Mouse (Mus musculus) CH12F3 (cell line): ENCODE measurements around the gene Olfr10.
"Not testable (repeated sequence)": the region's sequence is repeated elsewhere in the genome, so short reads cannot be mapped to it uniquely, and the experiment has no call there.

Experiments used
- in situ Hi-C: fragments of 300-500 bp; cut with MboI; formaldehyde crosslinking; loops from 2 replicates; pipeline ENCODE4 v1.14.3; 2020; ENCODE audit warnings: low sequenced_read_pairs

The Olfr10 gene

DNA sequence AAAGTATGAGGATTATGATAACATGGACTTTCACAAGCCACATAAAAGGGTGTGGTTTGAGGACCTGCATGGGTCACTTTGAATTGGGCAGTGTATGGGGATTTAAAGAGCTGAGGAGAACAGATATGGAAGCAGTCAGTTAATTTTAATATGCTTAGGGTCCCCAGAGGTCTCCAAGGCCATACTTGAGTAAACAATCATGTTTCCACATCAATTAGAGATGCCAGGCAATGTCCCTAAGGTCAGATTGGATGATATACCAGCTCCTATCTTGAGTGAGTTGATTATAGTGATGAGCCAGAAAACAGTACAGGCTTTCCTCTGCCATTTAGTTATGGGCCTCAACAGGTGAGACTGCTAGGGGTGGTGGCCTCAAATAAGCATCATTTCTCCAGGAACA lies at the start of gene Olfr10:
TSS of gene Olfr10 (plus strand) at position 301 of the 400 bp plus-strand sequence.
- in situ Hi-C loops = no loop called here

DNA sequence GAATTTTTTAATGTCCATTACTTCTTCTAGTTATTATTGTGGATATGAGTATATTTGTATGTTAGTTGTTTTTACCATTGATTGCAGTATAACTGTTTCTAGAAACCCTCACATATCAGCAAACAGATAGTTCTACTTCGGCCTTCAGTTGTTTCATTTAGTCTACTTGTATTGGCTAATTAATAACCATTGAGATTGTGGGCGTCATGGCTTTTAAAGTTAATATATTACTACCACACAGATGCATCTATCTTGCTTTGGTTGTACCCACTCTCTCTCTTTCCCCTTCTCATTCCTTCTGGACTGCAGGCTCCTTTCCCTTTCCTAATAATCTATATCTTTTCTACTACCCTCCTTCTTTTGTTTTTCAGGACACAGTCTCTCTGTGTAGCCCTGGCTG lies 45.2 kb upstream of the Olfr10 start:
- in situ Hi-C loops = loop anchor here (25.0 kb wide), 2 partner anchors 147 to 397 kb away; partner anchors contain the start of genes Irgm1 and Olfr1396

DNA sequence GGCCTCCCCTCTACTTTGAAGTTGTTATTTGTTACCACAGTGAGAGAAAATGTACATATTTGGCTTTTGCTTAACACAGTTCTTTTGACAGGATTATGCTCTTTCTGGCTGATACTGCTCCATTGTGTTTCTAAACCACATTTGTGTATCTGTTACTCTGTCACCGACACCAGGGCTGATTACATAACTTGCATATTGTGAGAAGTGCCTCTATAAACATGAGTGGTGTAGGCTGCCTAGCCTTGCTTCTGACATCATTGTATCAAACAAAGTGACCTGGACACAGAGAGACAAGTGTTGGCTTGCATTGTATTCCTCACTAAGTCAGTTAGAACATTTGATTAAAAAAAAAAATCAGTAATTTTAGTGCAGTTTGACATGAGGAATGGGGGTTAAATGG lies 44.7 kb upstream of the Olfr10 start:
- in situ Hi-C loops = loop anchor here (5.0 to 25.0 kb wide), 3 partner anchors 68 to 398 kb away; partner anchors contain the start of genes Irgm1 and Olfr1396

DNA sequence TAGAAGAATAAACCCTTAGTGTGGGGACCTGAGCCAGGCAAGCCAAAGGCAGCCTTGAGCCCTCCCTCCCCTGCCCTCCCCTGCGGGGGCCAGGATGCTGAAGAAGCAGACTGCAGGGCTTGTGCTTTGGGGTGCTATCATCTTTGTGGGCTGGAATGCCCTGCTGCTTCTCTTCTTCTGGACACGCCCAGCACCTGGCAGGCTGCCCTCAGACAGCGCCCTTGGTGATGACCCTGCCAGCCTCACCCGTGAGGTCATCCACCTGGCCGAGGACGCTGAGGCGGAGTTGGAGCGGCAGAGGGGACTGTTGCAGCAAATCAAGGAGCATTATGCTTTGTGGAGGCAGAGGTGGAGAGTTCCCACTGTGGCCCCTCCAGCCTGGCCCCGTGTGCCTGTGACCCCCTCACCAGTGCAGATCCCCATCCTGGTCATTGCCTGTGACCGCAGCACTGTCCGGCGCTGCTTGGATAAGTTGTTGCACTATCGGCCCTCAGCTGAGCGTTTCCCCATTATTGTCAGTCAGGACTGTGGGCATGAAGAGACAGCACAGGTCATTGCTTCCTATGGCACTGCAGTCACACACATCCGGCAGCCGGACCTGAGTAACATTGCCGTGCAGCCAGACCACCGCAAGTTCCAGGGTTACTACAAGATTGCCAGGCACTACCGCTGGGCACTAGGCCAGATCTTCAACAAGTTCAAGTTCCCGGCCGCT lies 43.8 kb upstream of the Olfr10 start:
- in situ Hi-C loops = loop anchor here (5.0 to 25.0 kb wide), 3 partner anchors 68 to 398 kb away; partner anchors contain the start of genes Irgm1 and Olfr1396

DNA sequence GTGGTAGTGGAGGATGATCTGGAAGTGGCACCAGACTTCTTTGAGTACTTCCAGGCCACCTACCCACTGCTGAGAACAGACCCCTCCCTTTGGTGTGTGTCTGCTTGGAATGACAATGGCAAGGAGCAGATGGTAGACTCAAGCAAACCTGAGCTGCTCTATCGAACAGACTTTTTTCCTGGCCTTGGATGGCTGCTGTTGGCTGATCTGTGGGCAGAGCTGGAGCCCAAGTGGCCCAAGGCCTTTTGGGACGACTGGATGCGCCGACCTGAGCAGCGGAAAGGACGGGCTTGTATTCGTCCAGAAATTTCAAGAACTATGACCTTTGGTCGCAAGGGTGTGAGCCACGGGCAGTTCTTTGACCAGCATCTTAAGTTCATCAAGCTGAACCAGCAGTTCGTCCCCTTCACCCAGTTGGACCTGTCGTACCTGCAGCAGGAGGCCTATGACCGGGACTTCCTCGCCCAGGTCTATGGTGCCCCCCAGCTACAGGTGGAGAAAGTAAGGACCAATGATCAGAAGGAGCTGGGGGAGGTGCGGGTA lies 43.2 kb upstream of the Olfr10 start:
- in situ Hi-C loops = loop anchor here (5.0 to 25.0 kb wide), 3 partner anchors 69 to 399 kb away; partner anchors contain the start of genes Irgm1 and Olfr1396

DNA sequence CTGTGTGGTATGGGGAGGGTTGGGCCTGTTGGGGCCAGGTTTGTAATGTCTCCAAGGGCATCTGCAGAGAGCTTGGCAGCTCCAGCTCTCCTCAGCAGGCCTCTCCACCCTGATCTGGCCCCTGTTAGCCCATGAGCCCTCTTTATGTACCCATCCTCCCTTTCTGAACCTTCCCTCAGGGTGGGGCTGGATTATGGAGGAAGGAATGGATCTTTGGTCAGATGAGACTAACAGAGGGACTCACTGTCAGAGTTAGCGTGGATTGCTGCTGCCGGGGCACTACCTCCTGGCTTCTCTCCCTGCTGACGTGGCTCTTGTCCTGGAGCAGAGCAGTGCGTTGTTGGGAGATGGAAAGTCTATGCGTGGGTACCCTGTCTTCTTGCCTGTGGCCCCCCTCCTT lies 42.3 kb upstream of the Olfr10 start:
- in situ Hi-C loops = loop anchor here (5.0 to 25.0 kb wide), 3 partner anchors 70 to 400 kb away; partner anchors contain the start of genes Irgm1 and Olfr1396

DNA sequence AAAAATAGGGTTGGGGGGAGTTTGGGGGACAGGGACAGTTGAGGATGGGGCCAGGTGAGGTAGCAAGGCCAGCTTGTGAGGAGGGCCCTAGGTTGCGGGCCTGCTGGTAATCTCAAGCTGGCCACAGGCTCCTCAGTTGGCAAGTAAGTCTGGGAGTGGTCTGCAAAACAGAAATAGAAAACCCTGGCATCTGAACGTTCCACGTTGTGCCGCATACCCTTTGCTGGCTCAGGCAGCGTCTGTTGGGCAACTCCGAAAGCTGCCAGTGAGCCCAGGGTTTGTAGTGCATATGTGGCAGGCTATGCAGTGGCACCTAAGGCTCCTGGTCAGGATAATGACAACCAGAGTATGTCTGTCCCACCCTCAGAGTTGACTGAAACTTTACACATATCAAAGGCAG lies 41.4 kb upstream of the Olfr10 start:
- in situ Hi-C loops = loop anchor here (5.0 to 25.0 kb wide), 3 partner anchors 71 to 401 kb away; partner anchors contain the start of genes Irgm1 and Olfr1396

DNA sequence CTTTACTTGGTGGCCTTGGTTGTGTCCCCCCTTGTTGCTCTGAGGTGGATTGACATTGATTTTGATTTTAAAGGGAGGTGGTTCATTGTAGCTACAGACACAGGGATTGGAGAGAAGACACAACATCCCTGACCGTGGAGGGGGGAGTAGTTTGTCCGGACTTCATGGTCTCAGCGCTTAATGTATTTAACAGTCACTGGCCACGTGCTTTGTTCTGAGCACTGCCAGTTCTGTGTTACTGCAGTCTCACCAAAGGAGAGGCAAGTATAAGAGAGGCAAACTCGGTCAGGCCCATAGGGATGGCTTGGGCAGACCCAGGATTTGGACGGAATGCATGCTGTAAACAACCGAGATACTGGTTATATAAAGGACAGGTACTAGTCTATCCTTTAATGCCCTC lies 40.5 kb upstream of the Olfr10 start:
- in situ Hi-C loops = loop anchor here (5.0 to 25.0 kb wide), 3 partner anchors 72 to 402 kb away; partner anchors contain the start of genes Irgm1 and Olfr1396

DNA sequence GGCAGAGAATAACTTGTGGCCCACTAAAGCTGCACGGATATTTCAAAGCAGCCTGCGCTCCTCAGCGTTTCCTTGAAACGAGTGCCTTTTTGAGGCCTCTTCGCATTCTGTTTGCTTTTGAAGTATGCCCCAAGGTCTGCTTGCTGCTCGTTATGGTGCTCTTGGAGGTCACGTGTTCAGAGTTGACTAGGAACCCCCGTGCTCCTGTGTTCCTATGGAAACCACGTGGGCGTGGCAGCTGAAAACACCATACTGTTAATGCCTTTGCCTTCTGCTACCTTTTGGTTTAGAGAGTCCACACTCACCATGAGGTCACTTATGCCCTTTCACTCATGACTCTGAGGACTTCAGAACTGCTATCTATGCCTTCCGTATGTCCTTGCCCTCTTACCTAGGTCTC lies 39.9 kb upstream of the Olfr10 start:
- in situ Hi-C loops = loop anchor here (5.0 to 25.0 kb wide), 3 partner anchors 72 to 402 kb away; partner anchors contain the start of genes Irgm1 and Olfr1396

DNA sequence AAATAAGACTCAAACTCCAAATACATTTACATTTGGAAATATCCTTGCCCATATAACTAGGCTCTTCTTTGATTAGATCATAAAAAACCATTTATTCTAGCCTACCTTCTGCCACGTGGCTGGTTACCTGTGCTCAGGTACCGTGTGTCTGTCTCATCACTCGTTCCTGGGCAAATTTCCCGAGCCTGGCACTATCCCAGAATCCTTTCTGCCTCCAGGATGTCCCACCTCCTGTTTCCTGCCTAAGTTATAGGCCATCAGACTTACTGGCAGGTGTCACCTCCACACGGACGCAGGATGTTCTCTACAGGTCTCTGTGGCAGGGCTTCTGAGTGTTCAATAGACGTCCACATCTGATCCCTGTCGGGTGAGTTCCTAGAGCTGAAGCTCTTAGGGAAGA lies 39.4 kb upstream of the Olfr10 start:
- in situ Hi-C loops = loop anchor here (25.0 kb wide), 2 partner anchors 153 to 403 kb away; partner anchors contain the start of genes Irgm1 and Olfr1396

DNA sequence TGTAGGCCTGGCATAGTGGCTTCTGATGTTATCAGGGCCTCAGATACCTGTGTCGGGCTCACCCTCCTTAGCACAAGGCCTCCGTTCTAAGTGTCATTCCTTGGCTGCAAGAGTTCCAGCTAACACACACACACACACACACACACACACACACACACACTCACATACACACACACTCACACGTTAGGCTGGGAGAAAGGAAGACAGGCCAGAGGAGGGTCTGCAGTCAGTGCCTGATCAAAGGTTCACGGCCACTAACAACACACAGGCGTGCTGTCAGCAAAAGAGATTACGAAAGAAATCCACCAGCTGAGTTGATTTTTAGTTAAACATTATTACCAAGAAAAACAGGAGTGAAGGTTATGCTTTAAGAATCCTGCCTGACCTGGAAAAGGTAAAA lies 37.9 kb upstream of the Olfr10 start:
- in situ Hi-C loops = loop anchor here (25.0 kb wide), 2 partner anchors 154 to 404 kb away; partner anchors contain the start of genes Irgm1 and Olfr1396

DNA sequence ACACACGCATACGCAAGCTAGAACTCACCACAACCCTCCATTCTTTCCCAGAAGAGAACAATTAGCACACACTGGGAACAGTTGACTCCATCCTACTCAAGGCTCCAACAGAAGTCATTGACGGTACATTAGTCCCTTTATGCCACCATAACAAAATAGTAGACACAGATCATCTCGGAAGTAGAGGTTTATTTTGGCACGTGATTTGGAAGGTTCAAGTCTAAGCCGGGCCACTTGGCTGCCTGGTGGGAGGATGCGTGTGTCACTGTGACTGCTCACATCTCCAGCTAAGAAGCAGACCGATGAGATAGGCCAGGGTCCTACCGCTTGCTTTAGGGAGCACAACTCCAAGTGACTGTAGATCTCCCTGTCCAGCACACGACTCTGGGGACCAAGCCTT lies 37.2 kb upstream of the Olfr10 start:
- in situ Hi-C loops = loop anchor here (25.0 kb wide), 2 partner anchors 155 to 405 kb away; partner anchors contain the start of genes Irgm1 and Olfr1396

DNA sequence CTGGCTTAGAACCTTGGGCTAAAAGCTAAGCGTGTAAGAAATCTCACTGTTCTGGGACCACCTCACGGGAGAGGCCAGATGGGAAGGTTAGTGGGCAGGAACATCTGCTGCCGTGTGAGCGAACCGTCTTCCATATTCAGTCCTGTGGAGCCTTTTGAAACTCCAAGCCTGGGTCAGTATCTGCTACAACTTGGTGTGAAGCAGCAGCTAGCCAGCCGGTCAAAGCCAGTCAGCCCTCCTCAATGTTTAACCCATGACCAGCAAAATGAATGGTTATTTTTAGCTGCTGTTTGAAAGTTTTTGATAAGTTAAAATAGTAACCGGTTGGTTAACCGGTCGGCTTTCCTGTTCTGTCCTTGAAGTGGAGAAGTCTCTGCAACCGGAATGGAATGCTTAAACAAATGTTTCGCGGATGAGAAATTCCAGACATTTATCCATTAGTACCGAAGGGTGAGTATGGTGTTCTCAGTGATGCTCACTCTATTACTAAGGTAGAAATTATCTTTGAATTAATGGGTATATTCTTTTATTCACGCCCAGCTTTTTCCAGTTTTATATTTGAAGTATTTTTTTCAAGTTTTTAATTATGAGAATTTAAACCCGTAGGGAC lies 36.5 kb upstream of the Olfr10 start:
- in situ Hi-C loops = loop anchor here (25.0 kb wide), 2 partner anchors 156 to 406 kb away; partner anchors contain the start of genes Irgm1 and Olfr1396

DNA sequence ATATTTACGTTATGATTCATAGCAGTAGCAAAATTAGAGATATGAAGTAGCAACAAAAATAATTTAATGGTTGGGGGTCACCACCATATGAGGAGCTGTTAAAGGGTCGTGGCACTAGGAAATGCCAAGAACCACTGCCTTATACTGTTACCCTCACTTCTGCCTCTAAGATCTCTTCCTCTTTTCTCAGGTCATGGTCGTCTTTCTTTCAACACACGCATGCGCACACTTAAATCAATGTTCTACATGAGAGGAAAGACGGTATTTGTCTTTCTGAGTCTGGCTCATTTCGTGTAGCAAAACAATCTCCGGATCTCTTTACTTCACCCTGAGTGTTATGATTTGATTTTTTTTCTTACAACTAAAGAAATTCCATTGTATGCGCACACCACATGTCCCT lies 34.8 kb upstream of the Olfr10 start:
- in situ Hi-C loops = loop anchor here (25.0 kb wide), 2 partner anchors 157 to 407 kb away; partner anchors contain the start of genes Irgm1 and Olfr1396

DNA sequence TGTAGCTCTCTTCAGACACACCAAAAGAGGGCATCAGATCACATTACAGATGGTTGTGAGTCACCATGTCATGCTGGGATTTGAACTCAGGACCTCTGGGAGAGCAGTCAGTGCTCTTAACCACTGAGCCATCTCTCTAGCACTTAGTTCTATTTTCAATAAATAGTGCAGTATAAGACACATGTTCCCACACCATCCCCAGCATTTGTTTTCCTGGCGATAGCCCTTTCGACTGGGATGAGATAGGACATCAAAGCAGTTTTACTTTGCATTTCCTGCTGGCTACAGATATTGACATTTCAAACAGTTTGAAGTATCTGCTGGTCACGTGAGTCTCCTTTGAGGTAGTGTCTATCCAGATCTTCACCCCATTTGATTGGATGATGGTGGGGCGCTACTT lies 34.2 kb upstream of the Olfr10 start:
- in situ Hi-C loops = loop anchor here (25.0 kb wide), 2 partner anchors 158 to 408 kb away; partner anchors contain the start of genes Irgm1 and Olfr1396

DNA sequence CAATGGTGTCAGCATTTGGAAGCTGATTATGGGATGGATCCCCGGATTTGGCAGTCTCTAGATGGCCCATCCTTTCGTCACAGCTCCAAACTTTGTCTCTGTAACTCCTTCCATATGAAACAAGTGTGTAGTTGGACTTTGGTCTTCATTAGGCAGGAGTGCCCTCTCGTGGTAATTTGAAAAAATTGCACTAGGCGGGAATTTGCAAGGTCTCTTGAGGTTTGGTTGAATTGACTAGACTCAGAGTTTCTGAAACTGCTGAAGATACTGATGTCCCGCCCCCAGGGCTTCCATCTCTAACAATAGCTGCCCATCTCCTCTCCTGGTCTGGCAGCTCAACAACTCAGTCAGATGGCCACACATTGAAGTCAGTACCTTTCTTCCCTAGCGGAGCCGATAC lies 33.2 kb upstream of the Olfr10 start:
- in situ Hi-C loops = loop anchor here (25.0 kb wide), 2 partner anchors 159 to 409 kb away; partner anchors contain the start of genes Irgm1 and Olfr1396

DNA sequence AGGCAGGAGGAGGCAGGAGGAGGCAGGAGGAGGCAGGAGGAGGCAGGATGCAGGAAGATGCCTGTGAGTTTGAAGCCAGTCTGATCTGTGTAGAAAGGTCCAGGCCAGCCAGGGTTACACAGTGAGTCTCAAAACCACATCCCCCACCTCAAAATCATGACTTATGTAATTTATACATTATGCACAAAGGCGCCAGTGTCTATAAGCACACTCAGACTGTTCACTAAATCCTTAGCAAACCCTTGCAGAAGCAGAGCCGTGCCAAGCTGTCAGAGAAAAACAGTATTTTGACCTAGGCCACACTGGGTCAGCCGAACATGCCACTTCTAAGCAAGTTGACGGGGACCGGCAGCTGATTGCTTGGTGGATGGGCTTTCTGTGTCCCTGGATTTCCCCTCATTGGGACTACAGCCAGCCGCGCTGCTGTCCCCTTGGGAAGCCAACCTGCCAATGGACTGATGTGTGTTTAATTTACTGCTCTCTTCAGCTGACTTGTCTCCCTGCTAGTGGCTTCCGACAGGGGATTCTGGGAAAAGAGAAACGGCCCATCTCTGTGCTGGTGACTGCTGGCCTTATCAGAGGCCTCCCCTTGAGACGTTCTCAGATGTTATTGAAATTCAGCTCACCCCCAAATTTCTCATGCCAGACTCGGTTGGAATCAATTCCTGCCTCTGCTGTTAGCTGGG lies 30.6 kb upstream of the Olfr10 start:
- in situ Hi-C loops = loop anchor here (25.0 kb wide), 2 partner anchors 162 to 412 kb away; partner anchors contain the start of genes Irgm1 and Olfr1396

DNA sequence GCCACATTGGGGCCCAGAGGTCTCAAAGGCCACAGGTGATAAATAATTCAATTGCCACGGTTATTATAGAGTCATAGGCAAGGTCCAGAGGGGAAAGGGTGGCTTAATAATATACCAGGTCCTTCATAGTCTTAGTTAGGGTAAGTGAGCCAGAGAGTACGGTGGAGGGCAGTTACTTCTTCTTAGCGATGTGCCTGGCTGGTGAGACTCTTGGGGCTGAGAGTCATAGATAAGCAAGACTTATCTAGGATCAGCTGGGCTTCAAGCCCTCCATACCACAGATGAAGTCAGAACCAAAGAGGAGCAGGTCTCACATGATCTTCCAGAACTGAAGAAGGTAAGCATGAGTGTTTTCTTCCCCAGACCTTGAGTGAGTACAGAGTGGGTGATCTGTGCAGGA lies 26.3 kb upstream of the Olfr10 start, which contains the start of gene Olfr1393:
TSS of gene Olfr1393 (plus strand) at position 83 of the 400 bp plus-strand sequence.
- in situ Hi-C loops = no loop called here

DNA sequence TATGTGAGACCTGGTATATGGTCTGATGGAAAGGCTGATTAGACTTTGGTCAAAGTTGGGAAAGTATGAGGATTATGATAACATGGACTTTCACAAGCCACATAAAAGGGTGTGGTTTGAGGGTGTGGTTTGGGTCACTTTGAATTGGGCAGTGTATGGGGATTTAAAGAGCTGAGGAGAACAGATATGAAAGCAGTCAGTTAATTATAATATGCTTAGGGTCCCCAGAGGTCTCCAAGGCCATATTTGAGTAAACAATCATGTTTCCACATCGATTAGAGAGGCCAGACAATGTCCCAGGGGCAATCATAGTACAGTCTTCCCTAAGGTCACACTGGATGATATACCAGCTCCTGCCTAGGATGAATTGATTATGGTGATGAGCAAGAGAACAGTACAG lies 19.6 kb upstream of the Olfr10 start, which contains the start of gene Olfr1392:
TSS of gene Olfr1392 (plus strand) at position 301 of the 400 bp plus-strand sequence.
- in situ Hi-C loops = not testable (repeated sequence)

DNA sequence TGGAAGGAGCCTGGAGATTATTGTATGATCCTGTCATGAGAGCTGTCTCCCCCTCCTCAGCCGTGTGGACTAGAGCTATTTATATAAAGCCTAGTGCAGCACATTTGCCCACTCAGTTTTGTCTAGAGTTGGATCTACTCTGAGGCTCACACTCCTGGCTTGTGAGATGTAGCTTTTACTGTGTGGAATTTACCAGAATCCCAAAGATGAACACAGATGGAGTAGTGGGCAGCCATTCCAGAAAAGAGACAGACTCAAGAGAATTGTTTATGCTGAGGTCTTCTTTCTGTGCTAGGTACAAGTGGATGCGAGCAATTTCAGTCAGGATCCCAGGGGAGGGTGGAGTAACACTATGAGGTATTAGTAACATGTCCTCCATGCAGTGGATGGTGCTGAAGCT lies 17.3 kb upstream of the Olfr10 start:
- in situ Hi-C loops = no loop called here
